8 mouse cellular contexts compared by ENCODE assay signal in genomic region chr11:75733227-75733940, GRCm38 (mm10). TPM values are rescaled to one million over a fixed set of nuclear protein-coding genes. Genes with fewer than 3 reads are reported as not detected.
DNase-seq lines count a peak whose midpoint lies in the region; ATAC-seq and TF ChIP-seq lines count a peak whose summit lies in the region.

No protein-coding gene starts in this region.

- TF ChIP-seq EP300 in liver, embryonic 14.5 days (IDR thresholded peaks at IDR 0.05; ENCODE audit: low read depth) = 0 out of 2 replicates have a peak, but pooled peaks have one; percentile 18

- WGBS in embryonic facial prominence, embryonic 11.5 days = under 1% methylated on average over 47 of the region's 52 CpGs
- 1% methylated on average over 47 of the region's 52 CpGs for WGBS in kidney, embryonic 15.5 days
- WGBS in liver, embryonic 14.5 days (ENCODE audit: insufficient replicate concordance) = 0% methylated on average over 50 of the region's 52 CpGs

- peak overlapping the region; percentile 97 for H3K27ac ChIP-seq in embryonic facial prominence, embryonic 11.5 days (replicated peaks; ENCODE audit: low read depth, low read length)
- peak overlapping the region; percentile 98 for H3K27ac ChIP-seq in kidney, embryonic 15.5 days
- peak overlapping the region; percentile 42 for H3K27ac ChIP-seq in liver, embryonic 14.5 days

- H3K9ac ChIP-seq in embryonic facial prominence, embryonic 11.5 days (replicated peaks; ENCODE audit: low read length) = peak overlapping the region; percentile 100
- H3K9ac ChIP-seq in kidney, embryonic 15.5 days = peak overlapping the region; percentile 99
- H3K9ac ChIP-seq in liver, embryonic 14.5 days (replicated peaks) = peak overlapping the region; percentile 91

- peak overlapping the region; percentile 78 for H3K4me2 ChIP-seq in embryonic facial prominence, embryonic 11.5 days (ENCODE audit: low read depth, low read length)
- H3K4me2 ChIP-seq in kidney, embryonic 15.5 days = peak overlapping the region; percentile 82
- peak overlapping the region; percentile 91 for H3K4me2 ChIP-seq in liver, embryonic 14.5 days (ENCODE audit: low read depth)

- H3K9me3 ChIP-seq in embryonic facial prominence, embryonic 11.5 days (replicated peaks; ENCODE audit: control insufficient read depth, low read length) = no peaks in the 10 kb centered on the region
- no peaks in the 10 kb centered on the region for H3K9me3 ChIP-seq in kidney, embryonic 15.5 days (replicated peaks)
- H3K9me3 ChIP-seq in liver, embryonic 14.5 days (ENCODE audit: control insufficient read depth, low read length) = no peaks in the 10 kb centered on the region

- no peak for TF ChIP-seq CTCF in liver, embryonic 14.5 days (IDR thresholded peaks at IDR 0.05; ENCODE audit: low read depth)

- no peaks in the 10 kb centered on the region; the same call in 1 of the 2 replicates for H3K36me3 ChIP-seq in embryonic facial prominence, embryonic 11.5 days (replicated peaks; ENCODE audit: control insufficient read depth, insufficient read depth, low read depth, low read length)
- H3K36me3 ChIP-seq in kidney, embryonic 15.5 days = peaks cover 10% of the 10 kb centered on the region
- H3K36me3 ChIP-seq in liver, embryonic 14.5 days (replicated peaks; ENCODE audit: control insufficient read depth, insufficient read depth, low read depth) = peaks cover 5% of the 10 kb centered on the region

- DNase-seq in retina, embryonic 14.5 days (ENCODE audit: low spot score) = peak; percentile 70
- DNase-seq in retina, postnatal 1 day = no peak
- peak; percentile 68 for DNase-seq in embryonic facial prominence, embryonic 11.5 days (ENCODE audit: low spot score)
- peak; percentile 99 for DNase-seq in heart, adult 11 months
- DNase-seq in liver, embryonic 14.5 days (ENCODE audit: low read depth in 3 of 3, low spot score in 3 of 3) = peak; percentile 27 to 58 (median 33)
- peak; percentile 93 for DNase-seq in neural tube, embryonic 10.5 days (ENCODE audit: extremely low spot score, low spot score)
- peak; percentile 86 for DNase-seq in testis, postnatal 10 days (ENCODE audit: low spot score)

- no peak; the same call in 1 of the 2 replicates for ATAC-seq in embryonic facial prominence, embryonic 11.5 days (replicated peaks; ENCODE audit: insufficient number of reproducible peaks, low FRiP score, low TSS enrichment, low read depth)
- ATAC-seq in kidney, embryonic 15.5 days (replicated peaks; ENCODE audit: low FRiP score) = peak; percentile 64
- ATAC-seq in liver, embryonic 14.5 days (ENCODE audit: insufficient read depth) = peak; percentile 67

- H3K27me3 ChIP-seq in embryonic facial prominence, embryonic 11.5 days (ENCODE audit: control insufficient read depth, insufficient read depth, low read length) = no peaks in the 10 kb centered on the region
- H3K27me3 ChIP-seq in kidney, embryonic 15.5 days = no peaks in the 10 kb centered on the region
- H3K27me3 ChIP-seq in liver, embryonic 14.5 days (ENCODE audit: control insufficient read depth, insufficient read depth, low read length) = no peaks in the 10 kb centered on the region

- 0 out of 2 replicates have a peak, but pooled peaks cover 4% of the 10 kb centered on the region for H3K4me1 ChIP-seq in embryonic facial prominence, embryonic 11.5 days (ENCODE audit: control insufficient read depth, insufficient read depth, low read length)
- H3K4me1 ChIP-seq in kidney, embryonic 15.5 days = peaks cover 43% of the 10 kb centered on the region
- H3K4me1 ChIP-seq in liver, embryonic 14.5 days (replicated peaks; ENCODE audit: control insufficient read depth in 2 of 2, insufficient read depth in 2 of 2, low read length in 1 of 2) = peaks cover 13 to 28% of the 10 kb centered on the region in 2 experiments

- peak overlapping the region; percentile 95 for H3K4me3 ChIP-seq in embryonic facial prominence, embryonic 11.5 days (ENCODE audit: low read depth, low read length)
- peak overlapping the region; percentile 93 for H3K4me3 ChIP-seq in kidney, embryonic 15.5 days (replicated peaks)
- peak overlapping the region; percentile 72 to 75 for H3K4me3 ChIP-seq in liver, embryonic 14.5 days (ENCODE audit: insufficient read depth in 1 of 2, low read depth in 2 of 2, low read length in 2 of 2)

RNA-seq across cellular contexts. Expression of gene Ywhae, which starts 0.7 kb away (rescaled TPM):
- 1,573 and 1,672 TPM in 2 replicates for polyA plus RNA-seq in embryonic facial prominence, embryonic 11.5 days (2014; fragmentation: Nextera tagmentation; extraction: Ambion mirVana)
- polyA plus RNA-seq in kidney, embryonic 15.5 days (2015; fragmentation: Nextera tagmentation; extraction: Ambion mirVana) = 963 and 1,014 TPM in 2 replicates
- polyA plus RNA-seq in liver, embryonic 14.5 days (2012; rRNA removed) = 127 and 175 TPM in 2 replicates
- 231 and 245 TPM in 2 replicates for polyA plus RNA-seq in liver, embryonic 14.5 days (2014; fragmentation: Nextera tagmentation; extraction: Ambion mirVana)

RNA-seq across cellular contexts. Expression of gene Crk, which starts 54.3 kb away (rescaled TPM):
- 118 and 119 TPM in 2 replicates for polyA plus RNA-seq in embryonic facial prominence, embryonic 11.5 days (2014; fragmentation: Nextera tagmentation; extraction: Ambion mirVana)
- polyA plus RNA-seq in kidney, embryonic 15.5 days (2015; fragmentation: Nextera tagmentation; extraction: Ambion mirVana) = 119 and 131 TPM in 2 replicates
- 15.0 and 20.1 TPM in 2 replicates for polyA plus RNA-seq in liver, embryonic 14.5 days (2012; rRNA removed)
- polyA plus RNA-seq in liver, embryonic 14.5 days (2014; fragmentation: Nextera tagmentation; extraction: Ambion mirVana) = 24.5 and 27.7 TPM in 2 replicates

Comparison
In these comparisons a context has a peak if more than half of its experiments do, and no peak if none do; other contexts are left out.
1. H3K27ac ChIP-seq: peak in every context shown above with its lines; median percentile 98 in kidney, embryonic 15.5 days; 97 in embryonic facial prominence, embryonic 11.5 days; 42 in liver, embryonic 14.5 days.